Mouse (Mus musculus) thymus, postnatal 10 days (tissue): Measurements from ENCODE around the gene 6330403K07Rik.

Experiments
- DNase-seq, 2 experiments: peaks; one replicate each; pipeline ENCODE4 v3.0.0; 2021; ENCODE audit warnings: low spot score in 2 of 2

The 6330403K07Rik gene

DNA sequence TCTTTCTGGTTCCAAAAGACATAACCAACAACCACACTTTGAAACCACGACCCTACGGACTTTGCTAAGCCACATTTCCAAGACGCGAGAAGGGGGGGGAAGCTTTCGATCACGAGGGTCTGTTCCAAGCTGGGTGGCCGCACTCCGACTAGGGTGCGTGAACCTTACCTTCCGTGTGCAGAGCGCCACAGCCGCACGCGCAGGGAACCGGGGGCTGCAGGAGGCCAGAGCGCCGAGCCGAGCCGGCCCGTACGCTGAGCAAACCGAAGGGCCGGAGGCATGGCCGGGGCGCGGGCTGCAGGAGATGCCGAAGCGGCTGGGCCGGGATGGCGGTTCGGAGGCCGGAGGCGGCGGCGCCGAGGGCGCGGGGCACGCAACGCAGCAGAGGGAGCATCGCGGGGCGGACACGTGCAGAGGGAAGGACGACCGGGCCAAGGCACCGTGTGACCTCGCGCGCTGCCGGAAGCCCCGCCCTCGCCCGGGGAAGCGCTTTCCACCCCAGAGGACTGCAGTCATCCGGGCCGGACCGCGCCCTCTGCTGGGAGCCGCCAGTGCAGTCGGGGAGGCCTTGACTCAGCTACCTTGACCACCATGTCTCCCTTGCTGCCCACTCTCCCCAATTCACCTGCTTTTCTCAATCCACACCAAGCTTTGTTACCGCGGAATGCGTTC is 50.6 kb downstream of the 6330403K07Rik start, which contains the start of gene C1qbp:
TSS of gene C1qbp (minus strand) at position 470 of the 672 bp plus-strand sequence.
- peak; percentile 84 to 96 for DNase-seq

DNA sequence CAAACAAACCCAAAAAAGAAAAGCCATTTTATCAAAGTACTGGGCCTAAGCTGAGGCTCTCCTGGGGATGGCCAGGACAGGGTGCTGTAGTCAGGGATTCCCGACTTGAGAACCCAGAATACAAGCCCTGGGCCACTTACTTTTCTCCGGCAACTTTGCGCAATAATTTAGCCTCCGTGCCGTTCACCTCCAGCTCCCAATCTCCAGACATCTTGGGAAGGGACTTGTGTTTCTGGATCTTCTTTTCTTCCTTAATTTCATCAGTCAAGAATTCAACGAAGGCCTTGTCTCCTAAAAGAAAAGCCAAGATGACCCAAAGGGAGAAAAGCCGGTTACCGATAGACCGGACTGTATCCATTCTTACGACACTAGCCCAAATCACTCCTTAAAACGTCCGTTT is 51.3 kb downstream of the 6330403K07Rik start:
- DNase-seq = no peak
